Comparison of ENCODE assay signal across 11 mouse cellular contexts in the genomic region with DNA sequence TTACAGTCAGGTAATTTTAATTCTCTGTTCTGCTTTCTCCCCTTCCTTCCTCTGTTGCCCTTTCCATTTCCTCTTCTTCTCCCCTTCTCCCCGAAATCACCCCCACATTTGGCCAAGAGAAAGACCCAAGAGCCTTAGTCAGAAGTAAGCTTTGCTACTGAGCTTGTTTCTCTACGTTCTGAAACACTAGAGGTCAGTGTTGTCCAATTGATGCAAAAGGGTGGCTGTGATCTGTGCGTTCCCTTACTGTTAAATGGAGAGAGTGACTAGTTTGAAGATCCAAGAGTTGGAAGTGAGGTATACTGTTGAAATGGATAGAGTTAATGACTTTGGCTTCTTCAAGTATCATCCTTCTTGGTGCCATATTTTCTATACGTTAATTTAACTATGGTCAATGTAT. TPM values are rescaled to one million over a fixed set of nuclear protein-coding genes. Genes with fewer than 3 reads are reported as not detected.
DNase-seq lines count a peak whose midpoint lies in the region; ATAC-seq and TF ChIP-seq lines count a peak whose summit lies in the region.
"Had no signal": no experiment of that assay in that cellular context is flagged by ENCODE, and none has a peak within 500 bp of the region (broad histone marks: within the 10 kb centered on the region; RNA-seq: fewer than 3 reads in every experiment).

No protein-coding gene starts in this region.

- no peak overlapping the region for H3K9ac ChIP-seq in neural tube, embryonic 12.5 days
- no peak overlapping the region for H3K9ac ChIP-seq in intestine, postnatal 0 days (ENCODE audit: low read depth, low read length)
- H3K9ac ChIP-seq: embryonic facial prominence, embryonic 12.5 days had no signal

- WGBS in neural tube, embryonic 12.5 days: 15% methylated on average over 4 of the region's 4 CpGs
- WGBS in intestine, postnatal 0 days: 12% methylated on average over 4 of the region's 4 CpGs

- peak; percentile 43; the same call in 1 of the 2 replicates for ATAC-seq in neural tube, embryonic 12.5 days (ENCODE audit: low FRiP score, low read depth)
- no peak for ATAC-seq in intestine, postnatal 0 days
- ATAC-seq in megakaryocyte, adult 5-6 weeks (ENCODE audit: poor library complexity, severe bottlenecking): no peak

- H3K27ac ChIP-seq in neural tube, embryonic 12.5 days: no peak overlapping the region
- H3K27ac ChIP-seq in intestine, postnatal 0 days (ENCODE audit: low read depth, low read length): no peak overlapping the region
- H3K27ac ChIP-seq: embryonic facial prominence, embryonic 12.5 days had no signal

- H3K4me1 ChIP-seq in neural tube, embryonic 12.5 days: no peaks in the 10 kb centered on the region
- H3K4me1 ChIP-seq in intestine, postnatal 0 days (replicated peaks; ENCODE audit: control insufficient read depth, insufficient read depth, low read length): no peaks in the 10 kb centered on the region
- H3K4me1 ChIP-seq: embryonic facial prominence, embryonic 12.5 days had no signal

- TF ChIP-seq CTCF in intestine, postnatal 0 days (IDR thresholded peaks at IDR 0.05; ENCODE audit: low read depth): peak; percentile 82

- H3K9me3 ChIP-seq in neural tube, embryonic 12.5 days: no peaks in the 10 kb centered on the region
- H3K9me3 ChIP-seq in intestine, postnatal 0 days (ENCODE audit: control insufficient read depth): no peaks in the 10 kb centered on the region
- H3K9me3 ChIP-seq: embryonic facial prominence, embryonic 12.5 days had no signal

- no peaks in the 10 kb centered on the region for H3K27me3 ChIP-seq in neural tube, embryonic 12.5 days (replicated peaks)
- H3K27me3 ChIP-seq in intestine, postnatal 0 days (replicated peaks; ENCODE audit: control insufficient read depth, insufficient read depth, low read length): no peaks in the 10 kb centered on the region
- H3K27me3 ChIP-seq: embryonic facial prominence, embryonic 12.5 days had no signal

- no peak overlapping the region for H3K4me2 ChIP-seq in neural tube, embryonic 12.5 days (replicated peaks)
- no peak overlapping the region for H3K4me2 ChIP-seq in intestine, postnatal 0 days (replicated peaks; ENCODE audit: low read depth)
- H3K4me2 ChIP-seq: embryonic facial prominence, embryonic 12.5 days had no signal

- DNase-seq in adrenal gland, postnatal 14 days: peak; percentile 5
- DNase-seq in adrenal gland, postnatal 25 days: no peak
- no peak for DNase-seq in neural tube, embryonic 10.5 days (ENCODE audit: extremely low spot score, low spot score)
- DNase-seq in right cerebral cortex, postnatal 4 days: peak; percentile 5
- DNase-seq in testis, postnatal 14 days (ENCODE audit: low spot score): no peak
- DNase-seq: kidney, postnatal 25 days had no signal

- H3K4me3 ChIP-seq in neural tube, embryonic 12.5 days: no peak overlapping the region
- H3K4me3 ChIP-seq in intestine, postnatal 0 days (ENCODE audit: low read depth, low read length): no peak overlapping the region
- H3K4me3 ChIP-seq: embryonic facial prominence, embryonic 12.5 days had no signal

- H3K36me3 ChIP-seq in neural tube, embryonic 12.5 days: no peaks in the 10 kb centered on the region
- H3K36me3 ChIP-seq in intestine, postnatal 0 days (ENCODE audit: control insufficient read depth, insufficient read depth): no peaks in the 10 kb centered on the region
- H3K36me3 ChIP-seq: embryonic facial prominence, embryonic 12.5 days had no signal

RNA-seq across cellular contexts. Expression of gene Cntnap5c, which starts 1.5 kb away (rescaled TPM):
- total RNA-seq in adrenal gland, postnatal 14 days (2021): not detected in 2 replicates
- not detected in 2 replicates for total RNA-seq in adrenal gland, postnatal 25 days (2021)
- polyA plus RNA-seq in neural tube, embryonic 12.5 days (2016; fragmentation: Nextera tagmentation; extraction: Ambion mirVana): 0.26 and 0.42 TPM in 2 replicates
- not detected in 2 replicates for polyA plus RNA-seq in intestine, postnatal 0 days (2015; fragmentation: Nextera tagmentation; extraction: Ambion mirVana)
- not detected in 2 replicates for total RNA-seq in megakaryocyte, adult 5-6 weeks (2015)
- total RNA-seq in megakaryocyte, adult 5-6 weeks (2017): not detected in 2 replicates
- polyA plus RNA-seq: C2C12; embryonic facial prominence, embryonic 12.5 days had no signal

RNA-seq across cellular contexts. Expression of gene Gm21834, which starts 28.9 kb away (rescaled TPM):
- total RNA-seq in adrenal gland, postnatal 14 days (2021): not detected in 2 replicates
- not detected in 2 replicates for total RNA-seq in adrenal gland, postnatal 25 days (2021)
- polyA plus RNA-seq in neural tube, embryonic 12.5 days (2016; fragmentation: Nextera tagmentation; extraction: Ambion mirVana): not detected in 2 replicates
- polyA plus RNA-seq in intestine, postnatal 0 days (2015; fragmentation: Nextera tagmentation; extraction: Ambion mirVana): not detected in 2 replicates
- not detected in 2 replicates for total RNA-seq in megakaryocyte, adult 5-6 weeks (2015)
- not detected in 2 replicates for total RNA-seq in megakaryocyte, adult 5-6 weeks (2017)
- polyA plus RNA-seq: C2C12; embryonic facial prominence, embryonic 12.5 days had no signal

Comparison
In these comparisons a context has a peak if more than half of its experiments do, and no peak if none do; other contexts are left out.
1. DNase-seq: peak in adrenal gland, postnatal 14 days (single experiment) and right cerebral cortex, postnatal 4 days (single experiment); none in adrenal gland, postnatal 25 days (single experiment), neural tube, embryonic 10.5 days (single experiment) and testis, postnatal 14 days (single experiment).